Mouse (Mus musculus): ENCODE measurements at regions not wholly inside any gene's neighbourhood (a gene's known extent, or its start where the extent isn't known, plus 50 kb on each side); places are given as distances from the start of the nearest gene placed in this dataset.
"Not testable (repeated sequence)": the region's sequence is repeated elsewhere in the genome, so short reads cannot be mapped to it uniquely, and the experiment has no call there.

- Histone ChIP-seq H3K9me3 (ENCODE audit: control insufficient read depth, low read length) (no peaks in the 10 kb centered on the region), H3K9ac (ENCODE audit: low read length) (no peak overlapping the region), H3K4me3 (ENCODE audit: low read depth, low read length) (no peak overlapping the region), H3K27me3 (ENCODE audit: control insufficient read depth, insufficient read depth, low read length) (no peaks in the 10 kb centered on the region), H3K4me1 (ENCODE audit: control insufficient read depth, insufficient read depth, low read length) (no peaks in the 10 kb centered on the region), H3K36me3 (ENCODE audit: control insufficient read depth, insufficient read depth, low read length) (no peaks in the 10 kb centered on the region), H3K27ac (ENCODE audit: low read depth, low read length) (no peak overlapping the region), H3K4me2 (no peak overlapping the region)
- WGBS = 80% methylated on average over 5 of the region's 5 CpGs
- ATAC-seq (ENCODE audit: low FRiP score) (no peak), DNase-seq (ENCODE audit: low spot score, missing footprints) (peak; percentile 44)
Observed at GRCm38 (mm10) chr3:34745181-34745736, 95.1 kb downstream of the Sox2 start.

- WGBS = 85% methylated on average over 10 of the region's 10 CpGs
Observed at GRCm38 (mm10) chr3:34747499-34748093, 97.4 kb downstream of the Sox2 start.

GRCm38 (mm10) chr3:34749989-34750388 is 99.8 kb downstream of the Sox2 start:
- DNase-seq (ENCODE audit: low spot score, missing footprints) (no peak), ATAC-seq (ENCODE audit: low FRiP score) (no peak)
- 71% methylated on average over 7 of the region's 7 CpGs for WGBS
- H3K9ac ChIP-seq (ENCODE audit: low read length) = no peak overlapping the region
- H3K4me1 ChIP-seq (ENCODE audit: control insufficient read depth, insufficient read depth, low read length) = no peaks in the 10 kb centered on the region
- no peaks in the 10 kb centered on the region for H3K27me3 ChIP-seq (ENCODE audit: control insufficient read depth, insufficient read depth, low read length)
- H3K27ac ChIP-seq (ENCODE audit: low read depth, low read length) = no peak overlapping the region
- no peak overlapping the region for H3K4me2 ChIP-seq
- no peaks in the 10 kb centered on the region for H3K36me3 ChIP-seq (ENCODE audit: control insufficient read depth, insufficient read depth, low read length)
- H3K9me3 ChIP-seq (ENCODE audit: control insufficient read depth, low read length) = no peaks in the 10 kb centered on the region
- no peak overlapping the region for H3K4me3 ChIP-seq (ENCODE audit: low read depth, low read length)

More at GRCm38 (mm10) chr3:34747499-34748093, 97.4 kb downstream of the Sox2 start:
- H3K4me2 ChIP-seq = no peak overlapping the region
- no peaks in the 10 kb centered on the region for H3K4me1 ChIP-seq (ENCODE audit: control insufficient read depth, insufficient read depth, low read length)
- H3K9me3 ChIP-seq (ENCODE audit: control insufficient read depth, low read length) = no peaks in the 10 kb centered on the region
- ATAC-seq (ENCODE audit: low FRiP score) (no peak), DNase-seq (ENCODE audit: low spot score, missing footprints) (no peak)
- no peaks in the 10 kb centered on the region for H3K36me3 ChIP-seq (ENCODE audit: control insufficient read depth, insufficient read depth, low read length)
- H3K9ac ChIP-seq (ENCODE audit: low read length) = no peak overlapping the region
- no peaks in the 10 kb centered on the region for H3K27me3 ChIP-seq (ENCODE audit: control insufficient read depth, insufficient read depth, low read length)
- no peak overlapping the region for H3K27ac ChIP-seq (ENCODE audit: low read depth, low read length)
- no peak overlapping the region for H3K4me3 ChIP-seq (ENCODE audit: low read depth, low read length)

- WGBS = 72% methylated on average over 5 of the region's 5 CpGs
- DNase-seq (ENCODE audit: low spot score, missing footprints) = no peak
- no peaks in the 10 kb centered on the region for H3K9me3 ChIP-seq (ENCODE audit: control insufficient read depth, low read length)
- H3K27ac ChIP-seq (ENCODE audit: low read depth, low read length) = no peak overlapping the region
- H3K4me2 ChIP-seq = no peak overlapping the region
- no peaks in the 10 kb centered on the region for H3K4me1 ChIP-seq (ENCODE audit: control insufficient read depth, insufficient read depth, low read length)
- no peak overlapping the region for H3K9ac ChIP-seq (ENCODE audit: low read length)
- H3K27me3 ChIP-seq (ENCODE audit: control insufficient read depth, insufficient read depth, low read length) = no peaks in the 10 kb centered on the region
- no peak overlapping the region for H3K4me3 ChIP-seq (ENCODE audit: low read depth, low read length)
- no peaks in the 10 kb centered on the region for H3K36me3 ChIP-seq (ENCODE audit: control insufficient read depth, insufficient read depth, low read length)
- no peak for ATAC-seq (ENCODE audit: low FRiP score)
Observed at GRCm38 (mm10) chr3:34751551-34751950, 101.3 kb downstream of the Sox2 start.

GRCm38 (mm10) chr3:34753557-34753956 is 103.4 kb downstream of the Sox2 start:
- Histone ChIP-seq H3K9ac (ENCODE audit: low read length) (no peak overlapping the region), H3K27me3 (ENCODE audit: control insufficient read depth, insufficient read depth, low read length) (no peaks in the 10 kb centered on the region), H3K9me3 (ENCODE audit: control insufficient read depth, low read length) (no peaks in the 10 kb centered on the region), H3K36me3 (ENCODE audit: control insufficient read depth, insufficient read depth, low read length) (no peaks in the 10 kb centered on the region), H3K27ac (ENCODE audit: low read depth, low read length) (no peak overlapping the region), H3K4me3 (ENCODE audit: low read depth, low read length) (no peak overlapping the region), H3K4me1 (ENCODE audit: control insufficient read depth, insufficient read depth, low read length) (no peaks in the 10 kb centered on the region), H3K4me2 (no peak overlapping the region)
- no peak for DNase-seq (ENCODE audit: low spot score, missing footprints)
- 73% methylated on average over 8 of the region's 8 CpGs for WGBS
- no peak for ATAC-seq (ENCODE audit: low FRiP score)

GRCm38 (mm10) chr3:34754781-34755180 is 104.6 kb downstream of the Sox2 start:
- Histone ChIP-seq H3K4me3 (ENCODE audit: low read depth, low read length) (no peak overlapping the region), H3K36me3 (ENCODE audit: control insufficient read depth, insufficient read depth, low read length) (no peaks in the 10 kb centered on the region), H3K27ac (ENCODE audit: low read depth, low read length) (no peak overlapping the region), H3K9me3 (ENCODE audit: control insufficient read depth, low read length) (no peaks in the 10 kb centered on the region), H3K4me2 (no peak overlapping the region), H3K27me3 (ENCODE audit: control insufficient read depth, insufficient read depth, low read length) (no peaks in the 10 kb centered on the region), H3K9ac (ENCODE audit: low read length) (no peak overlapping the region), H3K4me1 (ENCODE audit: control insufficient read depth, insufficient read depth, low read length) (no peaks in the 10 kb centered on the region)
- ATAC-seq (ENCODE audit: low FRiP score) (no peak), DNase-seq (ENCODE audit: low spot score, missing footprints) (no peak)
- WGBS = 93% methylated on average over 6 of the region's 6 CpGs

- H3K9ac ChIP-seq (ENCODE audit: low read length); H3K36me3 ChIP-seq (ENCODE audit: control insufficient read depth, insufficient read depth, low read length); H3K27me3 ChIP-seq (ENCODE audit: control insufficient read depth, insufficient read depth, low read length); H3K27ac ChIP-seq (ENCODE audit: low read depth, low read length); H3K4me1 ChIP-seq (ENCODE audit: control insufficient read depth, insufficient read depth, low read length); DNase-seq (ENCODE audit: low spot score, missing footprints); H3K4me3 ChIP-seq (ENCODE audit: low read depth, low read length); H3K9me3 ChIP-seq (ENCODE audit: control insufficient read depth, low read length); ATAC-seq (ENCODE audit: low FRiP score); H3K4me2 ChIP-seq: not testable (repeated sequence)
- 98% methylated on average over 5 of the region's 5 CpGs for WGBS
Observed at GRCm38 (mm10) chr3:34755282-34755681, 105.1 kb downstream of the Sox2 start.

- Histone ChIP-seq H3K27me3 (ENCODE audit: control insufficient read depth, insufficient read depth, low read length) (no peaks in the 10 kb centered on the region), H3K4me3 (ENCODE audit: low read depth, low read length) (no peak overlapping the region), H3K9ac (ENCODE audit: low read length) (no peak overlapping the region), H3K4me1 (ENCODE audit: control insufficient read depth, insufficient read depth, low read length) (no peaks in the 10 kb centered on the region), H3K9me3 (ENCODE audit: control insufficient read depth, low read length) (no peaks in the 10 kb centered on the region), H3K36me3 (ENCODE audit: control insufficient read depth, insufficient read depth, low read length) (no peaks in the 10 kb centered on the region), H3K4me2 (no peak overlapping the region), H3K27ac (ENCODE audit: low read depth, low read length) (no peak overlapping the region)
- DNase-seq (ENCODE audit: low spot score, missing footprints) (no peak), ATAC-seq (ENCODE audit: low FRiP score) (no peak)
- 40% methylated on average over 7 of the region's 7 CpGs for WGBS
Observed at GRCm38 (mm10) chr3:34756632-34757031, 106.4 kb downstream of the Sox2 start.

- H3K36me3 ChIP-seq (ENCODE audit: control insufficient read depth, insufficient read depth, low read length) = no peaks in the 10 kb centered on the region
- no peak overlapping the region for H3K4me2 ChIP-seq
- no peak overlapping the region for H3K4me3 ChIP-seq (ENCODE audit: low read depth, low read length)
- H3K27ac ChIP-seq (ENCODE audit: low read depth, low read length) = no peak overlapping the region
- H3K4me1 ChIP-seq (ENCODE audit: control insufficient read depth, insufficient read depth, low read length) = no peaks in the 10 kb centered on the region
- ATAC-seq (ENCODE audit: low FRiP score) (no peak), DNase-seq (ENCODE audit: low spot score, missing footprints) (no peak)
- 73% methylated on average over 6 of the region's 6 CpGs for WGBS
- no peak overlapping the region for H3K9ac ChIP-seq (ENCODE audit: low read length)
- H3K27me3 ChIP-seq (ENCODE audit: control insufficient read depth, insufficient read depth, low read length) = no peaks in the 10 kb centered on the region
- H3K9me3 ChIP-seq (ENCODE audit: control insufficient read depth, low read length) = no peaks in the 10 kb centered on the region
Observed at GRCm38 (mm10) chr3:34757130-34757529, 106.9 kb downstream of the Sox2 start.

Data from midbrain, embryonic 11.5 days (tissue).